Mouse (Mus musculus): ENCODE data around the gene Frem1. TPM values are rescaled to one million over a fixed set of nuclear protein-coding genes. Genes with fewer than 3 reads are reported as not detected.

Frem1 gene
- polyA plus RNA-seq, 1 experiment from 2014 or later, result 5.0 TPM

GRCm38 (mm10) chr4:82949511-82949910, 102.6 kb downstream of the Frem1 start:
- no peaks in the 10 kb centered on the region for H3K36me3 ChIP-seq (replicated peaks)
- no peak overlapping the region for H3K4me2 ChIP-seq
- no peak overlapping the region for H3K9ac ChIP-seq
- no peaks in the 10 kb centered on the region for H3K9me3 ChIP-seq
- peaks cover 8% of the 10 kb centered on the region for H3K4me1 ChIP-seq
- no peak overlapping the region for H3K27ac ChIP-seq
- ATAC-seq (ENCODE audit: low FRiP score), result no peak
- H3K27me3 ChIP-seq, result no peaks in the 10 kb centered on the region
- WGBS, result 80% methylated on average over 8 of the region's 8 CpGs
- H3K4me3 ChIP-seq (replicated peaks), result no peak overlapping the region

GRCm38 (mm10) chr4:82946721-82947120, 105.4 kb downstream of the Frem1 start:
- no peak for ATAC-seq (ENCODE audit: low FRiP score)
- Histone ChIP-seq H3K27ac (0 out of 2 replicates have a peak overlapping the region, but pooled peaks have one; percentile 2), H3K4me3 (replicated peaks) (no peak overlapping the region), H3K36me3 (replicated peaks) (no peaks in the 10 kb centered on the region), H3K4me2 (no peak overlapping the region), H3K9me3 (no peaks in the 10 kb centered on the region), H3K4me1 (peaks cover 8% of the 10 kb centered on the region), H3K27me3 (no peaks in the 10 kb centered on the region), H3K9ac (no peak overlapping the region)
- 81% methylated on average over 8 of the region's 8 CpGs for WGBS

DNA sequence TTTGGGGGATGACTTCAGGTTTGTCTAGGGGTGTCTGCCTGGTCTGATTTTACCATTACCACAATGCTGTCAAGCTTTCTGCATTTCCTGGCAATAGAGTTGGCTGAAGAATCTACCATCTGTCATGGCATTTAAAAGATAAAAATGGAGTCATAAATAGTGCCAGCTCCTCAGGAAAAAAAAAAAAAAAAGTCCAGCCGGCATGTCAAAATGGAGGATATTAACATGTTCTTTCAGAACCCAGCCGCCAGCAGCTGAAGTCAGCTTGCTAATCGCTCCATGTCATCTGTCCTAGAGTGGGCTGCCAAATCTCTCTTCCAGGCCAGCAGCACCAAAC, 105.9 kb downstream of the Frem1 start:
- Histone ChIP-seq H3K4me2 (no peak overlapping the region), H3K9ac (no peak overlapping the region), H3K4me3 (replicated peaks) (no peak overlapping the region), H3K9me3 (no peaks in the 10 kb centered on the region), H3K36me3 (replicated peaks) (no peaks in the 10 kb centered on the region), H3K4me1 (peaks cover 8% of the 10 kb centered on the region), H3K27me3 (no peaks in the 10 kb centered on the region), H3K27ac (peak overlapping the region; percentile 80)
- 68% methylated on average over 3 of the region's 3 CpGs for WGBS
- 0 out of 2 replicates have a peak, but pooled peaks have one; percentile 44 for ATAC-seq (ENCODE audit: low FRiP score)

- WGBS, result 78% methylated on average over 9 of the region's 9 CpGs
- peak overlapping the region; percentile 80 for H3K27ac ChIP-seq
- ATAC-seq (ENCODE audit: low FRiP score), result no peak
Observed at GRCm38 (mm10) chr4:82945572-82946275, 106.4 kb downstream of the Frem1 start.

DNA sequence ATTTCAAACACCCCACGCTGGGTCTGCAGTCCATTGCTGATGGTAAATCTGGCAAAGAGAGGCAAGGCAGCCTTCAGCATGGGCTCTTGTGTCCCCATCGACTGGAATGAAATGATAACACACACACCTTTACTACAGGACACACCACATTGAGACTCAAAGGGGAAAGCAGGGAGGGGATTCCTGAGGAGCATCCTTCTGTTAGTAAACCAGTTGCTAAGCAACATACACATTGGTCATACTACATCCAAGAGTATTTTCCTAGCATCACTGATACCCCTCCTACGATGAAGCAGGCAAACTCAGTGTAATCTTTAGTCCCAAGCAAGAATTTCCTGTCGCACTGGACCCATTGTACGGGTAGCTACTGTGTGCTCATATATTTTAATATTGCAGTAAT, 111.5 kb downstream of the Frem1 start:
- Histone ChIP-seq H3K27me3 (no peaks in the 10 kb centered on the region), H3K4me1 (peaks cover under 1% of the 10 kb centered on the region; the same call in 1 of the 2 replicates), H3K4me3 (replicated peaks) (no peak overlapping the region), H3K4me2 (no peak overlapping the region), H3K36me3 (replicated peaks) (no peaks in the 10 kb centered on the region), H3K9ac (no peak overlapping the region), H3K9me3 (no peaks in the 10 kb centered on the region), H3K27ac (no peak overlapping the region)
- ATAC-seq (ENCODE audit: low FRiP score), result no peak
- 93% methylated on average over 5 of the region's 5 CpGs for WGBS

More at GRCm38 (mm10) chr4:82945572-82946275, 106.4 kb downstream of the Frem1 start:
- Histone ChIP-seq H3K4me1 (peaks cover 8% of the 10 kb centered on the region), H3K4me3 (replicated peaks) (no peak overlapping the region), H3K9ac (no peak overlapping the region), H3K27me3 (no peaks in the 10 kb centered on the region), H3K4me2 (no peak overlapping the region), H3K36me3 (replicated peaks) (no peaks in the 10 kb centered on the region), H3K9me3 (no peaks in the 10 kb centered on the region)

- Histone ChIP-seq H3K27me3 (no peaks in the 10 kb centered on the region), H3K9me3 (no peaks in the 10 kb centered on the region), H3K9ac (no peak overlapping the region), H3K27ac (no peak overlapping the region), H3K36me3 (replicated peaks) (no peaks in the 10 kb centered on the region), H3K4me3 (replicated peaks) (no peak overlapping the region), H3K4me1 (no peaks in the 10 kb centered on the region), H3K4me2 (no peak overlapping the region)
- WGBS, result 81% methylated on average over 13 of the region's 13 CpGs
- no peak for ATAC-seq (ENCODE audit: low FRiP score)
Observed at GRCm38 (mm10) chr4:82940248-82940647, 111.9 kb downstream of the Frem1 start.

DNA sequence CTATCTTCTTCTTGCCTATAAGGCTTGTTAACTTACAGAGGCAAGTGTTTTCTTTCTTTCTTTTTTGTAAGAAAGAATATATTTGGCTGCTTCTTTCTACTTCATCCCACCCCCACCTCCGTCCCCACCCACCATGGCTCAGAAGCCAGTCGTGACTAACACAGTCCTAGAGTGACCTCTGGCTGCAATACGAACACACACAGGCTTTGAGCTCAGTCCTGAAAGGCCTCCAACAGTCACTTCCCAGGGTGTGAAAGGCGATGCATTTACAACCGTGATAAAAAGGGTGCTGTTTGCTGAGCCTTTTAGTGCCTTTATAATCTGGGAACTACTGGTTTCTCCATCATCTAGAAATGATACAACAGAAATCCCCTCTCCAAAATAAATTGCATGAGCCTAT, 117.8 kb downstream of the Frem1 start:
- Histone ChIP-seq H3K27ac (no peak overlapping the region), H3K4me3 (replicated peaks) (no peak overlapping the region), H3K9ac (no peak overlapping the region), H3K4me2 (no peak overlapping the region), H3K36me3 (replicated peaks) (no peaks in the 10 kb centered on the region), H3K4me1 (no peaks in the 10 kb centered on the region; the same call in 1 of the 2 replicates), H3K27me3 (0 out of 2 replicates have a peak, but pooled peaks cover 3% of the 10 kb centered on the region), H3K9me3 (no peaks in the 10 kb centered on the region)
- peak; percentile 83 for ATAC-seq (ENCODE audit: low FRiP score)
- whole genome bisulfite sequencing, result 16% methylated on average over 5 of the region's 5 CpGs

DNA sequence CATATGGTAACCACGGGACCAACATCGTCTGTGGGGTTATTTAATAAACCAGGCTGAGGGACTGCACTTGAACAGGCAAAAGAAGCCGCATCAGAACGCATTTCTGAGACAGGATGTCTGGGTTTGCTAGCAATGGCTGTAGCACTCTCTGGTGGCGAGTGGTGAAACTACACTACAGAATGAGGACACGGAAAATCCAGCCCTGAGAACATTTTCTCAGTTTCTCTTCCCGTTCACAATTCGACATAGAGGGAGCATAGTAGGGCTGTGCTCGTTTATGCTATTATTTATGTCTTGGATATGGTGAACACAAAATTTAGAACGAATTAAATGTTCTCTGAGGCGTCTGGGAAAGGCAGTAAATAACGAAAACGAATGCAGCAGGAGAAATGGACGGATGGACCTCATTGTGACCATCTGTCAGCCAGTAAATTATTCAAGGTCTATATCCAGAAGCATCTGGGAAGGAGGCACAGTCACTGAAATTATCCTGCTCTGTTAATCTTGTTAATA, 118.4 kb downstream of the Frem1 start:
- 14% methylated on average over 14 of the region's 14 CpGs for WGBS
- Histone ChIP-seq H3K9me3 (no peaks in the 10 kb centered on the region), H3K4me3 (replicated peaks) (no peak overlapping the region), H3K4me1 (no peaks in the 10 kb centered on the region; the same call in 1 of the 2 replicates), H3K27me3 (0 out of 2 replicates have a peak, but pooled peaks cover 3% of the 10 kb centered on the region), H3K27ac (0 out of 2 replicates have a peak overlapping the region, but pooled peaks have one; percentile 27), H3K4me2 (peak overlapping the region; percentile 25), H3K9ac (no peak overlapping the region), H3K36me3 (replicated peaks) (no peaks in the 10 kb centered on the region)
- ATAC-seq (ENCODE audit: low FRiP score), result peak; percentile 69

DNA sequence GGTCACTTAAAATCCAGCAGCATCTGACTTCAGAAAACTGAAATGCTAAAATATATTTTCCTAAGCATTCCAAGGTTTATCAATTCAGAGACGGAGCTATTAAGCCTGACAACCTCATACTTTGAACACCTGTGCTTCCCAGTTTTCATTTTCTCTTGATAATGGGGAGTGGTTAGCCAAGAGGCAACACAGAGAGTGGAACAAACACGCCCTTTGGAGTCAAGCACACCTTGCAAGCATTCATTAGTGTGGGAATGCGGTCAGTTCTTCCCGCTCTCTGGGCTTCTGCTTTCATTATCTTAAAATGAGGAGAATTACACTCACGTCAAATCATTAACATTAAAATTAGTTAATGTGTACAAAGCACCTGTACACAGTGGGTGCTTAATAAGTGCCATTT, 122.1 kb downstream of the Frem1 start:
- Histone ChIP-seq H3K9ac (no peak overlapping the region), H3K36me3 (replicated peaks) (no peaks in the 10 kb centered on the region), H3K4me2 (no peak overlapping the region), H3K27ac (no peak overlapping the region), H3K27me3 (0 out of 2 replicates have a peak, but pooled peaks cover 3% of the 10 kb centered on the region), H3K4me3 (replicated peaks) (no peak overlapping the region), H3K9me3 (no peaks in the 10 kb centered on the region), H3K4me1 (no peaks in the 10 kb centered on the region; the same call in 1 of the 2 replicates)
- ATAC-seq (ENCODE audit: low FRiP score), result no peak
- 74% methylated on average over 5 of the region's 5 CpGs for WGBS

DNA sequence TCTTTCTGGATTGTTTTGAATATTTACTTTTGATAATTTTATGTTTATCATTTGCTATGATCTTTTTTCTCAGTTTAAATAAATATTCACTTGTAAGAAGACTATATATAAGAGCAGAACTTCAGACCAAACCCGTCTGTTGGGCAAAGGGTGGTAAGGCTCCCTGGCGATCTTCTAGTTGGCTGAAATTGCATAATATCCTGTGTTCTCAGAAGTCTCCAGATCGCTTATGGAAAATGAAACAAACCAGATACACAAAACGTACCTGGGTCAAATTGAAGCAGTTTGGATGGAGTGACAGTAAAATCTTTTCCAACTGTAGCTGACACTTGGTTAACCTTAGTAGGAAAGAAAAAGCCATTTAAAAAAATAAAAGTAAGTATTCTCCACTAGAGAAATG, 130.2 kb downstream of the Frem1 start:
- no peak for ATAC-seq (ENCODE audit: low FRiP score)
- H3K36me3 ChIP-seq (replicated peaks), result no peaks in the 10 kb centered on the region
- 92% methylated on average over 4 of the region's 4 CpGs for WGBS
- no peak overlapping the region for H3K4me2 ChIP-seq
- no peak overlapping the region for H3K9ac ChIP-seq
- no peak overlapping the region for H3K4me3 ChIP-seq (replicated peaks)
- H3K27ac ChIP-seq, result no peak overlapping the region
- H3K27me3 ChIP-seq, result no peaks in the 10 kb centered on the region
- peaks cover 9% of the 10 kb centered on the region; the same call in 1 of the 2 replicates for H3K4me1 ChIP-seq
- H3K9me3 ChIP-seq, result no peaks in the 10 kb centered on the region

GRCm38 (mm10) chr4:82918625-82919024, 133.5 kb downstream of the Frem1 start:
- no peaks in the 10 kb centered on the region for H3K36me3 ChIP-seq (replicated peaks)
- H3K27ac ChIP-seq, result no peak overlapping the region
- no peaks in the 10 kb centered on the region for H3K27me3 ChIP-seq
- H3K4me1 ChIP-seq, result peaks cover 38% of the 10 kb centered on the region
- H3K4me3 ChIP-seq (replicated peaks), result no peak overlapping the region
- H3K4me2 ChIP-seq, result no peak overlapping the region
- 70% methylated on average over 2 of the region's 2 CpGs for WGBS
- no peak overlapping the region for H3K9ac ChIP-seq
- H3K9me3 ChIP-seq, result no peaks in the 10 kb centered on the region
- ATAC-seq (ENCODE audit: low FRiP score), result no peak

DNA sequence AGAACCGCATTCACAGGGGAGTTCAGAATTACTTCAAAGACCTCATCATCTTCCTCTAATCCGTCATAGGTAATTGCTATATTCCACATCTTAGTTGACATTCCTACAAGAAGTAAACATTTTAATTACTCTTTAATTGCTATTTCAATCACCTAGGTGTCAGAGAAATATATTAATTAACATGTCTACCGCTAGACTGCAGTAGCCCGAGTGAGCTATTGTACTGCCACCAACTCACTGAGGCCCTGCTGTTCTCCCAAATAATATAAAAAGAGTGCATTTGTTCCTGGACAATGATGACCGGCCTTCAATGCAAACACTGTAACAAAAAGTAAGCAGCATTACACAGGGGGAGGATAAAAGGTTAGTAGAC, 135.5 kb downstream of the Frem1 start:
- WGBS, result 12% methylated on average over 5 of the region's 5 CpGs
- peak overlapping the region; percentile 45 for H3K4me2 ChIP-seq
- peak; percentile 79; the same call in 1 of the 2 replicates for ATAC-seq (ENCODE audit: low FRiP score)
- peaks cover 38% of the 10 kb centered on the region for H3K4me1 ChIP-seq
- H3K9ac ChIP-seq, result 0 out of 2 replicates have a peak overlapping the region, but pooled peaks have one; percentile 12
- H3K9me3 ChIP-seq, result no peaks in the 10 kb centered on the region
- peak overlapping the region; percentile 90 for H3K27ac ChIP-seq
- H3K4me3 ChIP-seq (replicated peaks), result no peak overlapping the region
- no peaks in the 10 kb centered on the region for H3K36me3 ChIP-seq (replicated peaks)
- H3K27me3 ChIP-seq, result no peaks in the 10 kb centered on the region

Measured in forebrain, embryonic 12.5 days (tissue).